Mouse (Mus musculus) liver, embryonic 16.5 days (tissue): ENCODE data around the gene Pkp4. TPM values are rescaled to one million over a fixed set of nuclear protein-coding genes. Genes with fewer than 3 reads are reported as not detected.

Source experiments
- ATAC-seq: fragments of 200-750 bp; cut with Nextera tagmentation; 2 replicates; pipeline ENCODE4 v1.8.0; 2017; ENCODE audit warnings: low read depth, mild to moderate bottlenecking, moderate number of reproducible peaks, moderate library complexity
- H3K27ac ChIP-seq: fragments of 300-500 bp; sonication (generic); 2 replicates; pipeline ENCODE4 v1.5.1; 2014; ENCODE audit warnings: mild to moderate bottlenecking, low read length
- H3K27me3 ChIP-seq: fragments of 300-500 bp; sonication (generic); 2 replicates; pipeline ENCODE4 v1.6.1; 2014; ENCODE audit warnings: low read depth, low read length, mixed read lengths; ENCODE audit not compliant: control insufficient read depth, insufficient read depth
- H3K36me3 ChIP-seq: fragments of 300-500 bp; sonication (generic); 2 replicates; pipeline ENCODE4 v1.6.1; 2014; ENCODE audit warnings: mild to moderate bottlenecking; ENCODE audit not compliant: control insufficient read depth, insufficient read depth
- H3K4me1 ChIP-seq: fragments of 300-500 bp; sonication (generic); 2 replicates; pipeline ENCODE4 v1.6.1; 2014; ENCODE audit warnings: low read depth, low read length, mixed read lengths; ENCODE audit not compliant: control insufficient read depth
- H3K4me2 ChIP-seq: fragments of 300-500 bp; sonication (generic); 2 replicates; pipeline ENCODE4 v1.6.1; 2014; ENCODE audit warnings: low read depth, low read length, mixed read lengths
- H3K4me3 ChIP-seq: fragments of 300-500 bp; sonication (generic); 2 replicates; pipeline ENCODE4 v1.5.1; 2014; ENCODE audit warnings: low read depth, mild to moderate bottlenecking, low read length
- H3K9ac ChIP-seq: fragments of 300-500 bp; sonication (generic); 2 replicates; pipeline ENCODE4 v1.6.1; 2014; ENCODE audit warnings: low read depth, low read length
- H3K9me3 ChIP-seq: fragments of 300-500 bp; sonication (generic); replicated peaks from 2 replicates; pipeline ENCODE4 v1.6.1; 2016; ENCODE audit warnings: low read length; ENCODE audit not compliant: control insufficient read depth
- WGBS: fragments of 180-500 bp; shearing (Covaris S2); extraction: QIAGEN DNeasy Blood & Tissue Kit; methylation state at CpG from one replicate; pipeline ENCODE4 v1.1.7; 2014; ENCODE audit not compliant: insufficient replicate concordance; 5-methylcytosine and 5-hydroxymethylcytosine counted together
- polyA plus RNA-seq: library from polyadenylated mRNA; unstranded; fragments of >200 nt; fragmentation: Nextera tagmentation; extraction: Ambion mirVana; gene quantifications from 2 replicates; pipeline ENCODE4 v1.2.1, GENCODE M21; 2015

Gene Pkp4
- polyA plus RNA-seq, 1 experiment from 2014 or later: 6.1 TPM

DNA sequence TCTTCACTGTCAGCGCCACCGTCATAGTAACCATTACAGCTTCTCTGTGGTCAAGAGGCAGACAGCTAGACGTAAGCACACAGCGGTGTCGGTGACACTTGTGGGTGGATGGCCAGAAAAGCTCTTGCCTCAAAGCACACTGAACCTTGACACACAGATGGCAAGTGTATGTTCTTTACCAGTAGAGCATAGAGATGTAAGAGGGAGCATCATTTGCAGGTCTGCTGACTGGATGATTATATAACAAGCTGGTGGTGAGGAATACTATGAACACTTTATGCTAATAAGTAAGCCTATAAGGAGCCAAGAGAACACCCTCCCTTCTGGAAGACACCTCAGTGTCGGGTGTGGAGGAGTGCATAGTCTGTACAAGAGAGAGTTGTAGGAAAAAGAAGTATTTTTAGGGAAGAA lies 98.2 kb downstream of the Pkp4 start:
- no peaks in the 10 kb centered on the region for H3K36me3 ChIP-seq
- no peaks in the 10 kb centered on the region for H3K4me1 ChIP-seq
- no peak overlapping the region for H3K9ac ChIP-seq
- no peak overlapping the region for H3K4me3 ChIP-seq
- no peaks in the 10 kb centered on the region for H3K9me3 ChIP-seq
- no peak for ATAC-seq
- H3K4me2 ChIP-seq: no peak overlapping the region
- 75% methylated on average over 6 of the region's 6 CpGs for WGBS
- no peaks in the 10 kb centered on the region for H3K27me3 ChIP-seq
- H3K27ac ChIP-seq: no peak overlapping the region

DNA sequence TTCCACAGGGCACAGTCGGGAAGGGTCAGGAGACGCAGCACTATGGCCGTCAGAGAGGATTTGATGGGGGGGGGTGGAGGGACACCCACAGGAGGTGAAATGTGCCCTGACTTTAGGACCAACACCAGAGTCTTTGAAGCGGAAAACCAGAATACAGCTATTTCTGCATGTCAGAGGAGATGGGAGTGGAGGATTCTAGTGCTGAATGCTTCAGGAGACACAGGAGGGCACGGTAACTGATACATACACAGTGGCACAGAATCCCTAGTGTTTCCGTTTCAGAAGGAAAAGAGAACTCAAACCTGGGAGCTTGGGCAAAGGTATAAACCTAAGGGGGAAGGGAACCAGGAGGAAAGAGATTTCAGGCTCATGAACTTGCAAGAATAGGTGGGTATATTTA lies 98.7 kb downstream of the Pkp4 start:
- H3K36me3 ChIP-seq: no peaks in the 10 kb centered on the region
- H3K4me1 ChIP-seq: no peaks in the 10 kb centered on the region
- ATAC-seq: no peak
- 80% methylated on average over 6 of the region's 6 CpGs for WGBS
- H3K9me3 ChIP-seq: no peaks in the 10 kb centered on the region
- H3K27me3 ChIP-seq: no peaks in the 10 kb centered on the region
- no peak overlapping the region for H3K4me2 ChIP-seq
- H3K27ac ChIP-seq: no peak overlapping the region
- H3K9ac ChIP-seq: no peak overlapping the region
- no peak overlapping the region for H3K4me3 ChIP-seq

DNA sequence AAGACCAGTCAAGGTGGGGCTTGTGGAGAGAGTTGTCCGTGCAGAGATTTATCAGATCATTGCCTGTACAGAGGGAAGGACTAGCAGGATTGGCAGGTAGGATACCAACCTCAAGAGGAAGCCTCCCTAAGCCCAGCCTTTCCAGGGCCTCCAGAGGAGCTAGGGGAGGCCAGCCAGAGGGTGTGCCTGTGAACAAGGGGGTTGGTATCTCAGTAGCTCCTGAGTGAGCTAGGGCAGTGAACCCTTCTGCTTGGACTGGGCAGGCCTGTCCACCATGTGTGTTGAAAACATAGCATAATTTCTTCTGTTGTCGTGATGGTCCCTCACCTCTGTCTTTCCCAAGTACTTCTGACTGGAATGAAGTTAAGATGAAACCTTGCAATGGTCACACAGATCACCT lies 100.6 kb downstream of the Pkp4 start:
- no peaks in the 10 kb centered on the region for H3K9me3 ChIP-seq
- H3K4me1 ChIP-seq: no peaks in the 10 kb centered on the region
- no peak overlapping the region for H3K9ac ChIP-seq
- no peaks in the 10 kb centered on the region for H3K27me3 ChIP-seq
- no peaks in the 10 kb centered on the region for H3K36me3 ChIP-seq
- no peak overlapping the region for H3K4me2 ChIP-seq
- no peak overlapping the region for H3K4me3 ChIP-seq
- 60% methylated on average over 2 of the region's 2 CpGs for WGBS
- ATAC-seq: no peak
- H3K27ac ChIP-seq: no peak overlapping the region

DNA sequence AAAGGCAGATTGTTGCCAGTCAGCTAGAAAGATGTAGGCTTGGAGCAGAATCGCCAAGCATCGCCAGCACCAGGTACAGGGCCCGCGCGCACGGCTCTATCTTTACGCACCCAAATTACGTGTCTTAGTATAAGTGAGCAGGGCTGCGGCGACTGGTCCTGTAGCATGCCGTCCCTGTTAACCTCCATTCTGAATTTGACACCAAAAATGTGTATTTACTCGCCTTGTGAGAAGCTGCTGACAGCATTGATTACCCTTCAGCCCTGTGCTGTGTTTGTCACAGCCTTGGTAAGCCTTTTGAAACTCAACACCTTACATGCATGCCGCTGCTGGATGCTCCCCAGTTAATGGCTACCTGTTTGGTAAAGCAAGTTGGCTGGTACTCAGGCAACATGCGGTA lies 105.8 kb downstream of the Pkp4 start:
- WGBS: 81% methylated on average over 14 of the region's 14 CpGs
- Histone ChIP-seq H3K36me3 (no peaks in the 10 kb centered on the region), H3K27ac (no peak overlapping the region), H3K9me3 (no peaks in the 10 kb centered on the region), H3K4me3 (no peak overlapping the region), H3K27me3 (no peaks in the 10 kb centered on the region), H3K4me1 (no peaks in the 10 kb centered on the region), H3K4me2 (no peak overlapping the region), H3K9ac (no peak overlapping the region)
- no peak for ATAC-seq

DNA sequence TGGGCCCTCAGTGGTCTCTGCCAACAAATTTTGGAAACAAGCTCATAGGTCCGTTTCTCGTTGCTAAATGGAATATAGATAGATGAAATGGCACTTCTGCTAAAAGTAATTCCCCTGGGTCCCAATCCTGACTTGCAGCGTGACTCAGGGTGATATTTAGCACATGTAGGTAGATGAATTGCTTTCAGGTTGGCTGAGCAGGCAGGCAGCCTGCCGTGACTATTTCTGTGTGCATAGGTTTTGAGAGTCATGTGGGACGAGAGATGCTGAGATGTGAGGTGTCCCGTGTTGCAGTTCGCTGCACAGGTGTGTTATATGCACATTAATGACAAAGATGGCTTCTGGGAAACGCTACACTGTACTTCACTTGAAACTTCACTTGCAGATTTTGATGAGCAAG lies 111.2 kb downstream of the Pkp4 start:
- Histone ChIP-seq H3K9ac (no peak overlapping the region), H3K4me3 (no peak overlapping the region), H3K27me3 (no peaks in the 10 kb centered on the region), H3K4me1 (no peaks in the 10 kb centered on the region), H3K36me3 (no peaks in the 10 kb centered on the region), H3K27ac (no peak overlapping the region), H3K4me2 (no peak overlapping the region), H3K9me3 (no peaks in the 10 kb centered on the region)
- WGBS: 77% methylated on average over 8 of the region's 8 CpGs
- no peak for ATAC-seq

DNA sequence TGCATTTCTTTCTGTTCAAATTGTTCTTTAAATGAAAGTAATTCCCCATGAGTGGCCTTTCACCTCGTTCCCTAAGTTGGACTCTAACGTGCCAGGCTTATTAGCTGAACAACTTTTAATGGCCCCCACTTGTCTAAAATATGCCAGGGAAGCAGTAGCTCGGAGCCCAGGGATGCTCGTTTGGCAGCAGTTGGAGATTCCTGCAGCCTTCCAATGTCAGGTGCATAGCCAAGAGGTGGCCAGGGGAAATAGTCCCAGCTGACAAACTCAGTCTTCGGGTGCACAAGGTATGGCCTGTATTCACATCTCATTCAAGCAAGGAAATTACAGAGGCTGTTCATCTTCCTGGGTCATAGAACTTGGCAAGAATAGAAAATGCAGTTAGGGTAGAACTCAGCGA lies 112.1 kb downstream of the Pkp4 start:
- no peak for ATAC-seq
- H3K4me3 ChIP-seq: no peak overlapping the region
- no peak overlapping the region for H3K4me2 ChIP-seq
- H3K9me3 ChIP-seq: no peaks in the 10 kb centered on the region
- no peak overlapping the region for H3K9ac ChIP-seq
- 66% methylated on average over 6 of the region's 6 CpGs for WGBS
- no peaks in the 10 kb centered on the region for H3K4me1 ChIP-seq
- no peaks in the 10 kb centered on the region for H3K36me3 ChIP-seq
- H3K27ac ChIP-seq: no peak overlapping the region
- H3K27me3 ChIP-seq: no peaks in the 10 kb centered on the region

DNA sequence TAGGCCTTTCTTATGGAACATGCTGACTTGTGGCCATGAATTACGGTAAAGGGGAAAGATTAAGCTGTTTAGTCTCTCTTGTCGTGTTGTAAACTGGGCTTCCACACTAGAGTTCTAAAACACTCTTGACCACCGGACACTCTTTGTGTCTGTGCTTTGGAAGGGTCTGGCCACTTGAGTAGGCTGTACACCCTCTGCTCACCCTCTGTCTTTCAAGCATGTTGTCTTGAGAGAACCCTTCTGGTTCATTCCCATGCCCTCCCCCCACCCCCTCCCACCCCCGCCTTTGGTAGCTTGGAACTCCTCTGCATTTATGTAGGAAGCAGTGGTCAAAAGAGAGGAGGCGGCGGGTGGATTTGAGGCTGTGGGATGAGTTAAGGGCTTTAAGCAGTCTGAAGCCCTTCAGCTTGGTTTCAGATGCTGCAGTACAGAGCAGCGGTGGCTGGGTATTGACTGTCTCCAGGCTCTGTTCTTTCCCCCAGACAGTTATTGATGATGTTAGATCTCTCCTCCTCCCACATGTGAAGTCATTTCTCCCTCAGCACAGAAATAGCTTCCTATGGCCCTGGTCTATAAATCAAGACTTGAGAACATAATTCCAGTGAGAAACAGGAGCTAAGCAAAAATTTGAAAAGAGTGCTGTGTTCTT lies 120.4 kb downstream of the Pkp4 start:
- no peak for ATAC-seq
- 75% methylated on average over 7 of the region's 7 CpGs for WGBS
- Histone ChIP-seq H3K9me3 (no peaks in the 10 kb centered on the region), H3K9ac (no peak overlapping the region), H3K27ac (no peak overlapping the region), H3K4me2 (no peak overlapping the region), H3K27me3 (no peaks in the 10 kb centered on the region), H3K4me3 (no peak overlapping the region), H3K36me3 (no peaks in the 10 kb centered on the region), H3K4me1 (no peaks in the 10 kb centered on the region)

DNA sequence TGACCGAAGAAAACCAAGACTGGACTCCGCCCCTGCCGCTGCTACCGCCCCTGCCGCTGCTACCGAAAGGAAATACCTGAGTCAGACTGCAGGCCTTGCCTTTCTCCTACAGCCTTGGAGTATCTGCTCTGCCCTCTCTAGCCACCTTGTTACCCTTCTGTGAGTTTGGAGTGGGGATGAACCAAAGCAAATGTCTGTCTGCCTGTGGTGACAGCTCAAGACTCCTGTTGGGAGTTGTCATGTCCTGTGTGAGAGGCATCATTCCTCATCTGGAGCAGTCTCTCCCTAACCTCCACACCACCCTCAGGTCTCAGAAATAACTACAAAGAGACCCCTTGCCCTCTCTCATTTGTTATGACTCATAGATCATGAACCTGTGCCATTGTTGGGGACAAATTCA lies 122.3 kb downstream of the Pkp4 start:
- no peak for ATAC-seq
- Histone ChIP-seq H3K27me3 (no peaks in the 10 kb centered on the region), H3K4me3 (no peak overlapping the region), H3K4me2 (no peak overlapping the region), H3K9ac (no peak overlapping the region), H3K4me1 (no peaks in the 10 kb centered on the region), H3K27ac (no peak overlapping the region), H3K36me3 (no peaks in the 10 kb centered on the region), H3K9me3 (no peaks in the 10 kb centered on the region)
- 83% methylated on average over 6 of the region's 6 CpGs for WGBS

DNA sequence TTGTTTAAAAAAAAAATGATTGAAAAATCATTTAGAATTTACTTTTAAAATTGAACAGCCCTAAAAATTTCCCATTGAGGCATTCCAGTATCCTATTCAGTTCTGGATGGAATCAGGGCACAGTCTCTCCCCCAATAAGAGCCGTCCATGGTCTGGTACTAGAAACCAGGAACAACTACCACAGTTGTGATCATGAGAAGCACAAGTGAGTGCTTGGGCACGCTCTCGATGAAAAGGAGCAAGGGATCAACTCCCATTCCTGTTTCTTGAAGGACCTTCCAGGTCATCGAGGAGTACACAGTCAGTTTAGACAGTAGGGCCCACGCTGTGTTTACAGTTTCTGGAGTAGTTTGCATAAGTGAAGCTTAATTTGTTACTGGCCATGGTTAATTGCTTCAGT lies 123.6 kb downstream of the Pkp4 start:
- H3K4me1 ChIP-seq: no peaks in the 10 kb centered on the region
- no peaks in the 10 kb centered on the region for H3K36me3 ChIP-seq
- no peak overlapping the region for H3K9ac ChIP-seq
- no peak overlapping the region for H3K4me3 ChIP-seq
- H3K27me3 ChIP-seq: no peaks in the 10 kb centered on the region
- no peak for ATAC-seq
- H3K9me3 ChIP-seq: no peaks in the 10 kb centered on the region
- no peak overlapping the region for H3K4me2 ChIP-seq
- 70% methylated on average over 5 of the region's 5 CpGs for WGBS
- no peak overlapping the region for H3K27ac ChIP-seq
